In the genomic region with DNA sequence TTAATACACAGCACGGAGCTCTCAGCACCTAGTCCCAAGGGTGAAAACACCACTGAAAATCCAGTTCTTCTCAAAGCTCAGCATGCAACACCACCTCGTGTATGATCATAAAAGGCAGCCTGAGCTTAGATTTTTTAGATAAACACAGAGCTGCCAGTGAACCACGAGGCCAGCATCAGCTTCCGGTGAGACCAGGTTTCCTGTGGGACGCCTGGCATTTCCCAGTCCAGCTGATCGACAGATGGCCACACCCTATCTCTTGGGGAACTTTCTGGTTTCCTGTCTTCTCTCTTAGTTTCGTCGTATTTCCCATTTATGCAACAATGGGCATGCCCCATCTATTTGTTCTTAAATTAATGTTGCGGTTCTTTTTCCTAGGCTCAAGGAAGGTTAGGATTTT, we compare ENCODE assay signal across 27 mouse cellular contexts. TPM values are rescaled to one million over a fixed set of nuclear protein-coding genes. Genes with fewer than 3 reads are reported as not detected.
DNase-seq lines count a peak whose midpoint lies in the region; ATAC-seq and TF ChIP-seq lines count a peak whose summit lies in the region.
"Had no signal": no experiment of that assay in that cellular context is flagged by ENCODE, and none has a peak within 500 bp of the region (broad histone marks: within the 10 kb centered on the region; RNA-seq: fewer than 3 reads in every experiment).

No protein-coding gene starts in this region.

- no peak overlapping the region for H3K4me2 ChIP-seq in liver, postnatal 0 days (ENCODE audit: low read depth, low read length)
- no peak overlapping the region for H3K4me2 ChIP-seq in liver, embryonic 12.5 days
- H3K4me2 ChIP-seq: heart, embryonic 11.5 days; limb, embryonic 13.5 days; liver, embryonic 13.5 days; lung, embryonic 15.5 days; midbrain, embryonic 11.5 days; neural tube, embryonic 15.5 days had no signal

- DNase-seq in liver, postnatal 0 days: peak; percentile 24
- peak; percentile 11 for DNase-seq in CD4-positive helper T cell, adult 2 months (ENCODE audit: low read depth, low spot score)
- peak; percentile 85 for DNase-seq in splenic B cell, adult 2 months (ENCODE audit: low read depth, low spot score)
- DNase-seq in left cerebral cortex, adult 9 months (ENCODE audit: low spot score in 2 of 2): no peak
- no peak for DNase-seq in right cerebral cortex, adult 18-20 months
- DNase-seq: cerebellum, adult 11-12 months; cerebellum, postnatal 36 days; gastrocnemius, adult 2 months; layer of hippocampus, postnatal 36 days; liver, embryonic 13.5 days; thymus, adult 18-20 months had no signal

- no peak for TF ChIP-seq EP300 in liver, postnatal 0 days (IDR thresholded peaks at IDR 0.05; ENCODE audit: low read depth)

- WGBS in liver, postnatal 0 days (ENCODE audit: insufficient replicate concordance): 37% methylated on average over 9 of the region's 9 CpGs
- WGBS in liver, embryonic 12.5 days (ENCODE audit: insufficient replicate concordance): 22% methylated on average over 9 of the region's 9 CpGs

- no peak overlapping the region for H3K4me3 ChIP-seq in liver, postnatal 0 days (ENCODE audit: low read depth, low read length)
- no peak overlapping the region for H3K4me3 ChIP-seq in liver, embryonic 12.5 days
- H3K4me3 ChIP-seq: gastrocnemius, adult 2 months; hindbrain, embryonic 10.5 days; limb, embryonic 13.5 days; liver, embryonic 13.5 days; lung, embryonic 15.5 days; neural tube, embryonic 15.5 days had no signal

- H3K27ac ChIP-seq in liver, postnatal 0 days (ENCODE audit: low read depth): no peak overlapping the region
- H3K27ac ChIP-seq in liver, embryonic 12.5 days: no peak overlapping the region
- H3K27ac ChIP-seq: gastrocnemius, adult 2 months; hindbrain, embryonic 10.5 days; limb, embryonic 13.5 days; liver, embryonic 13.5 days; lung, embryonic 15.5 days; neural tube, embryonic 15.5 days had no signal

- no peak for ATAC-seq in liver, postnatal 0 days
- no peak for ATAC-seq in liver, embryonic 12.5 days
- peak; percentile 84 for ATAC-seq in granulocyte monocyte progenitor cell, adult 5-6 weeks (replicated peaks; ENCODE audit: poor library complexity, severe bottlenecking)
- ATAC-seq: forebrain, embryonic 14.5 days; hindbrain, embryonic 16.5 days; intestine, embryonic 16.5 days; Patski had no signal

- no peaks in the 10 kb centered on the region for H3K36me3 ChIP-seq in liver, postnatal 0 days (replicated peaks; ENCODE audit: insufficient read depth, low read length)
- no peaks in the 10 kb centered on the region for H3K36me3 ChIP-seq in liver, embryonic 12.5 days
- H3K36me3 ChIP-seq in splenic B cell, adult 2 months (ENCODE audit: control insufficient read depth, insufficient read depth, low read length, poor library complexity, severe bottlenecking): no peaks in the 10 kb centered on the region
- H3K36me3 ChIP-seq: hindbrain, embryonic 10.5 days; limb, embryonic 13.5 days; liver, embryonic 13.5 days; lung, embryonic 15.5 days; neural tube, embryonic 15.5 days had no signal

- no peaks in the 10 kb centered on the region for H3K9me3 ChIP-seq in liver, postnatal 0 days (ENCODE audit: low read length)
- H3K9me3 ChIP-seq in liver, embryonic 12.5 days (replicated peaks): no peaks in the 10 kb centered on the region
- H3K9me3 ChIP-seq: hindbrain, embryonic 10.5 days; limb, embryonic 13.5 days; liver, embryonic 13.5 days; lung, embryonic 15.5 days; neural tube, embryonic 15.5 days had no signal

- no peaks in the 10 kb centered on the region for H3K4me1 ChIP-seq in liver, postnatal 0 days (ENCODE audit: insufficient read depth)
- no peaks in the 10 kb centered on the region for H3K4me1 ChIP-seq in liver, embryonic 12.5 days
- H3K4me1 ChIP-seq: hindbrain, embryonic 10.5 days; liver, embryonic 13.5 days; lung, embryonic 15.5 days; neural tube, embryonic 15.5 days had no signal

- TF ChIP-seq CTCF in liver, postnatal 0 days (IDR thresholded peaks at IDR 0.05; ENCODE audit: low read depth): no peak

- H3K27me3 ChIP-seq in liver, postnatal 0 days (ENCODE audit: insufficient read depth, low read length): no peaks in the 10 kb centered on the region
- no peaks in the 10 kb centered on the region for H3K27me3 ChIP-seq in liver, embryonic 12.5 days (replicated peaks)
- no peaks in the 10 kb centered on the region; the same call in 1 of the 2 replicates for H3K27me3 ChIP-seq in splenic B cell, adult 2 months (ENCODE audit: control insufficient read depth, insufficient read depth, low read length, poor library complexity, severe bottlenecking)
- H3K27me3 ChIP-seq: liver, embryonic 13.5 days; lung, embryonic 15.5 days had no signal

- H3K9ac ChIP-seq in liver, postnatal 0 days (replicated peaks): no peak overlapping the region
- H3K9ac ChIP-seq in liver, embryonic 12.5 days: no peak overlapping the region
- H3K9ac ChIP-seq: limb, embryonic 13.5 days; liver, embryonic 13.5 days; lung, embryonic 15.5 days; neural tube, embryonic 15.5 days had no signal

RNA-seq across cellular contexts. Expression of a gene that starts 26.8 kb away (rescaled TPM):
- polyA plus RNA-seq in liver, postnatal 0 days (2015; fragmentation: Nextera tagmentation; extraction: Ambion mirVana): not detected in 2 replicates
- polyA plus RNA-seq in liver, embryonic 12.5 days (2016; fragmentation: Nextera tagmentation; extraction: Ambion mirVana): not detected in 2 replicates
- total RNA-seq in granulocyte monocyte progenitor cell, adult 5-6 weeks (2014; fragmentation: Nextera tagmentation): not detected in 2 replicates
- not detected in 2 replicates for total RNA-seq in granulocyte monocyte progenitor cell, adult 5-6 weeks (2017)
- total RNA-seq: adrenal gland, adult 18-20 months; gastrocnemius, adult 2 months; gastrocnemius, postnatal 4 days had no signal
- polyA plus RNA-seq: heart, embryonic 11.5 days; heart, postnatal 0 days; intestine, embryonic 16.5 days; kidney, embryonic 14.5 days; limb, embryonic 13.5 days; liver, embryonic 13.5 days had no signal

Comparison
In these comparisons a context has a peak if more than half of its experiments do, and no peak if none do; other contexts are left out.
1. DNase-seq: peak in liver, postnatal 0 days (single experiment), CD4-positive helper T cell, adult 2 months (single experiment) and splenic B cell, adult 2 months (single experiment); none in left cerebral cortex, adult 9 months (0 of 2) and right cerebral cortex, adult 18-20 months (single experiment).